Mouse (Mus musculus) small intestine, adult 2 months (tissue): ENCODE measurements around the gene Agbl4.

Source experiments
- CTCF ChIP-seq: fragments of 200-500 bp; IDR thresholded peaks from 2 replicates; pipeline ENCODE4 v1.5.1; 2012; ENCODE audit warnings: low read depth, mild to moderate bottlenecking, control low read depth, inconsistent platforms, low read length, moderate library complexity, mixed read lengths; ENCODE audit not compliant: insufficient replicate concordance, insufficient read length; ENCODE audit errors: extremely low read depth
- POLR2A ChIP-seq: fragments of 200-500 bp; IDR thresholded peaks from 2 replicates; pipeline ENCODE4 v1.6.1; 2012; ENCODE audit warnings: low read depth, mild to moderate bottlenecking, control low read depth, inconsistent platforms, low read length, moderate library complexity

DNA sequence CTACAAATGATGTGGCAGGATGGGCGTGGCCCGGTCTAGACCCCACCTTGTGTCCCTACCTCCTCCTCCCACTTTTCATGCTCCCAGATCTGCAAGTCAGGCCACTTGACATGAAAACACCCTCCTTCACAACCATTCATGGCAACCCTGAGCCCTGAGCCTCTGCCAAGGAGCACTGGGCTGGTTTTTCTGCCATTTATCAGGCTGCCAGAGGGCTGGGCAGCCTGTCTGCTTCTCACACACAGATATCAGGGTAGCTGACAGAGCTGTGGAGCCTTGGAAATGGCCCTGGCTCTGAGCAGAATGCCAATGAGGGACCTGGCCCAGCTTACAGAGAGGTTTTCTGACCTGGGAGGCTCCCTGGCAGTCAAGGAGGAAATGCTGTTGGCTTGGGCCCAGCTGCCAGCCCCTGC is 1199.8 kb downstream of the Agbl4 start:
- no peak for TF ChIP-seq CTCF
- no peak for TF ChIP-seq POLR2A
